Comparison of ENCODE assay signal across 19 mouse cellular contexts in the genomic region with DNA sequence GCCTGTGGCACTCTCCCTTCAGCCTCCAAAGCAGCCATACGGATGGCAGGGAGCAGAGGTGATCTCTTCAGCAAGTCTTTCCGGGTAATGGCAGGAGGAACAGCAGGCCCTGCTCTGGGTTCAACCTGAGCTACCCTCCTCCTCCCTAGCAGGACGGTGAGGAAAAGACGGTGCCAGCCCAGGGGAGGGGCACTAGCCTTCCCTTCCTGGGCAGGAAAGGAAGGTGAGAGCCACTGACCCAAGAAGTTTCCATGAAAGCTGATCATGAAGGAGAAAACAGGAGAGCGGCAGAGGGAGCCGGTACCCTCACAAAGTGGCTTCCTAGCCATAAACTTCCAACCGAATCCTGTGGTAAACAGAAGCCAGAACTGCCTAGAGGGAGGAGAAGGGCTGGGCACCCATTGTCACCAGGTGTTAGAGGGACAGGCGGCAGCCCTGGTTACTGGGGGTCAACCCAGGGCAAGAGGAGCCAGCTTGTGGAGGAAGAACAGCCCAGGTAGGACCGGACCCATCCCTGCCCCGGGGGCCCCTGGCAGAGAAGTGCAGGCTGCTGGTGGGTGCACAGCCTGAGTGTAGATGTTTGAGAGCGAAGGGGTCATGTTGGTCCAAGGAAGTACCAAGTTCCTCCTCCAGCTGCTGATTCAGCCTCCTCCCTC. TPM values are rescaled to one million over a fixed set of nuclear protein-coding genes. Genes with fewer than 3 reads are reported as not detected.
DNase-seq lines count a peak whose midpoint lies in the region; ATAC-seq lines count a peak whose summit lies in the region.
"Had no signal": no experiment of that assay in that cellular context is flagged by ENCODE, and none has a peak within 500 bp of the region (broad histone marks: within the 10 kb centered on the region; RNA-seq: fewer than 3 reads in every experiment).

No protein-coding gene starts in this region.

- WGBS in intestine, embryonic 14.5 days = 59% methylated on average over 11 of the region's 11 CpGs
- 58% methylated on average over 11 of the region's 11 CpGs for WGBS in intestine, embryonic 15.5 days

- no peak overlapping the region for H3K4me3 ChIP-seq in intestine, embryonic 14.5 days (ENCODE audit: low read depth, low read length)
- no peak overlapping the region for H3K4me3 ChIP-seq in intestine, embryonic 15.5 days (replicated peaks)
- H3K4me3 ChIP-seq: embryonic facial prominence, embryonic 10.5 days; hindbrain, embryonic 12.5 days; liver, embryonic 15.5 days; midbrain, embryonic 15.5 days had no signal

- H3K9ac ChIP-seq in intestine, embryonic 14.5 days (ENCODE audit: low read length) = no peak overlapping the region
- H3K9ac ChIP-seq in intestine, embryonic 15.5 days = no peak overlapping the region
- H3K9ac ChIP-seq: hindbrain, embryonic 12.5 days; liver, embryonic 15.5 days; midbrain, embryonic 15.5 days had no signal

- H3K36me3 ChIP-seq in intestine, embryonic 14.5 days (ENCODE audit: control insufficient read depth, insufficient read depth, low read length) = no peaks in the 10 kb centered on the region
- no peaks in the 10 kb centered on the region for H3K36me3 ChIP-seq in intestine, embryonic 15.5 days
- H3K36me3 ChIP-seq: embryonic facial prominence, embryonic 10.5 days; hindbrain, embryonic 12.5 days; liver, embryonic 15.5 days; midbrain, embryonic 15.5 days had no signal

- H3K9me3 ChIP-seq in intestine, embryonic 14.5 days (ENCODE audit: control insufficient read depth, low read length) = no peaks in the 10 kb centered on the region
- no peaks in the 10 kb centered on the region for H3K9me3 ChIP-seq in intestine, embryonic 15.5 days
- H3K9me3 ChIP-seq: embryonic facial prominence, embryonic 10.5 days; hindbrain, embryonic 12.5 days; liver, embryonic 15.5 days; midbrain, embryonic 15.5 days had no signal

- H3K27me3 ChIP-seq in intestine, embryonic 14.5 days (replicated peaks; ENCODE audit: control insufficient read depth, insufficient read depth, low read length) = no peaks in the 10 kb centered on the region
- H3K27me3 ChIP-seq in intestine, embryonic 15.5 days (replicated peaks) = no peaks in the 10 kb centered on the region
- H3K27me3 ChIP-seq: hindbrain, embryonic 12.5 days; liver, embryonic 15.5 days; midbrain, embryonic 15.5 days had no signal

- intact Hi-C loops in left cerebral cortex, postnatal 36 days (cut with DNase I) = no loop called here

- DNase-seq in intestine, embryonic 14.5 days (ENCODE audit: low spot score) = no peak
- peak; percentile 82 for DNase-seq in kidney, adult 9 months
- peak; percentile 59 to 93 for DNase-seq in kidney, postnatal 25 days
- no peak for DNase-seq in gastrocnemius, adult 18-20 months (ENCODE audit: low spot score)
- DNase-seq in embryo, embryonic 10.5 days (ENCODE audit: low spot score) = no peak
- DNase-seq in left cerebral cortex, postnatal 36 days (ENCODE audit: low spot score in 2 of 2) = no peak
- DNase-seq: adrenal gland, adult 2 months; cerebellum, adult 8-10 months; gastrocnemius, postnatal 25 days; lung, postnatal 10 days had no signal

- no peak overlapping the region for H3K4me2 ChIP-seq in intestine, embryonic 14.5 days (ENCODE audit: low read length)
- no peak overlapping the region for H3K4me2 ChIP-seq in intestine, embryonic 15.5 days (replicated peaks)
- H3K4me2 ChIP-seq: hindbrain, embryonic 12.5 days; liver, embryonic 15.5 days; midbrain, embryonic 15.5 days had no signal

- H3K4me1 ChIP-seq in intestine, embryonic 14.5 days (replicated peaks; ENCODE audit: control insufficient read depth, insufficient read depth, low read length) = no peaks in the 10 kb centered on the region
- peaks cover 11% of the 10 kb centered on the region for H3K4me1 ChIP-seq in intestine, embryonic 15.5 days (replicated peaks)
- H3K4me1 ChIP-seq: hindbrain, embryonic 12.5 days; liver, embryonic 15.5 days; midbrain, embryonic 15.5 days had no signal

- ATAC-seq in intestine, embryonic 14.5 days (replicated peaks; ENCODE audit: low FRiP score, low TSS enrichment, low read depth) = 0 out of 2 replicates have a peak, but pooled peaks have one; percentile 21
- ATAC-seq in intestine, embryonic 15.5 days = peak; percentile 46
- ATAC-seq in megakaryocyte, adult 5-6 weeks (ENCODE audit: poor library complexity, severe bottlenecking) = no peak
- ATAC-seq: forebrain, embryonic 14.5 days; inflammation-experienced regulatory T-cells, adult 6 months; midbrain, embryonic 15.5 days had no signal

- no peak overlapping the region for H3K27ac ChIP-seq in intestine, embryonic 14.5 days (ENCODE audit: low read depth)
- H3K27ac ChIP-seq in intestine, embryonic 15.5 days = no peak overlapping the region
- H3K27ac ChIP-seq: embryonic facial prominence, embryonic 10.5 days; hindbrain, embryonic 12.5 days; liver, embryonic 15.5 days; midbrain, embryonic 15.5 days had no signal

RNA-seq across cellular contexts. Expression of a gene that starts 19.0 kb away (rescaled TPM):
- polyA plus RNA-seq in intestine, embryonic 14.5 days (2014; fragmentation: Nextera tagmentation; extraction: Ambion mirVana) = 39.0 and 43.4 TPM in 2 replicates
- polyA plus RNA-seq in intestine, embryonic 15.5 days (2015; fragmentation: Nextera tagmentation; extraction: Ambion mirVana) = 39.3 and 44.4 TPM in 2 replicates
- 1 to 10 TPM; 5.8 to 7.4 TPM for total RNA-seq in gastrocnemius, adult 18-20 months (2021)
- 10 to 100 TPM; 23.4 to 25.5 TPM for total RNA-seq in left cerebral cortex, postnatal 36 days (2021)
- 12.4 and 18.5 TPM in 2 replicates for total RNA-seq in megakaryocyte, adult 5-6 weeks (2015)
- total RNA-seq in megakaryocyte, adult 5-6 weeks (2017) = 13.5 and 14.1 TPM in 2 replicates

RNA-seq across cellular contexts. Expression of a gene that starts 34.6 kb away (rescaled TPM):
- 0.66 and 0.80 TPM in 2 replicates for polyA plus RNA-seq in intestine, embryonic 14.5 days (2014; fragmentation: Nextera tagmentation; extraction: Ambion mirVana)
- polyA plus RNA-seq in intestine, embryonic 15.5 days (2015; fragmentation: Nextera tagmentation; extraction: Ambion mirVana) = 1.5 and 2.2 TPM in 2 replicates
- under 1 TPM; 0.09 TPM for total RNA-seq in gastrocnemius, adult 18-20 months (2021)
- under 1 TPM; 0.35 to 0.61 TPM for total RNA-seq in left cerebral cortex, postnatal 36 days (2021)
- total RNA-seq in megakaryocyte, adult 5-6 weeks (2015) = 2.1 and 4.1 TPM in 2 replicates
- 0.59 and 1.4 TPM in 2 replicates for total RNA-seq in megakaryocyte, adult 5-6 weeks (2017)

RNA-seq across cellular contexts. Expression of a gene that starts 59.4 kb away (rescaled TPM):
- polyA plus RNA-seq in intestine, embryonic 14.5 days (2014; fragmentation: Nextera tagmentation; extraction: Ambion mirVana) = 2.3 and 4.5 TPM in 2 replicates
- 2.0 and 2.7 TPM in 2 replicates for polyA plus RNA-seq in intestine, embryonic 15.5 days (2015; fragmentation: Nextera tagmentation; extraction: Ambion mirVana)
- total RNA-seq in gastrocnemius, adult 18-20 months (2021) = under 1 TPM; 0.19 to 0.37 TPM
- total RNA-seq in left cerebral cortex, postnatal 36 days (2021) = under 1 TPM; 0.30 to 0.48 TPM
- total RNA-seq in megakaryocyte, adult 5-6 weeks (2015) = not detected in 2 replicates
- total RNA-seq in megakaryocyte, adult 5-6 weeks (2017) = not detected in 2 replicates
- total RNA-seq: adrenal gland, adult 2 months; neutrophil, adult 5-6 weeks had no signal
- polyA plus RNA-seq: inflammation-experienced regulatory T-cells, adult 6 months had no signal

Comparison
In these comparisons a context has a peak if more than half of its experiments do, and no peak if none do; other contexts are left out.
1. DNase-seq: peak in kidney, adult 9 months (single experiment) and kidney, postnatal 25 days (2 of 2); none in intestine, embryonic 14.5 days (single experiment), gastrocnemius, adult 18-20 months (single experiment), embryo, embryonic 10.5 days (single experiment) and left cerebral cortex, postnatal 36 days (0 of 2).